Mouse (Mus musculus) telencephalon, adult 2 months (tissue): ENCODE results near the gene Syngr3.
"Not testable (repeated sequence)": the region's sequence is repeated elsewhere in the genome, so short reads cannot be mapped to it uniquely, and the experiment has no call there.

Experiments
- DNase-seq: peaks from one replicate; pipeline ENCODE4 v3.0.0-alpha.2; 2011; ENCODE audit warnings: low read depth, low spot score

Syngr3 gene

GRCm38 (mm10) chr17:24676877-24677276, 12.9 kb downstream of the Syngr3 start:
- no peak for DNase-seq

DNA sequence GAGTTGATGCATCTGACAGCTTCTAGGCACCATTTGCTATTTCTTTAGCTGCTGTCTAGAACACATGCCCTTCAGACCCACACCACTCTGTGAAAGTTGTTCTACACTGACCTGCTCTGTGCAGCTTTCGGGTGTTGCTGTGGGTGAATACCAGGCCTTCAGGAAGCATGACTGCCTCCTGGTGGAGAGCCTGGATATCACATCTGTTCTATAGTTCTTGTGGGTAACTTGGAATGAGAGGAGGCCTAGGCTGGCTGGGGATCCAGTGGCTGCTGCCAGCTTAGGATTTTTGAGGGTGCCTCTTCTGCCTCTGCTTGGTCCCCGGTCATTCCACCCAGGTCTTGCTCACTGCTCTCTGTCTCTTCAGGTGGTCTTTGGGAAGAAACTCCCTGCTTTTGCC, 13.6 kb downstream of the Syngr3 start:
- no peak for DNase-seq

- peak; percentile 74 for DNase-seq
Observed at GRCm38 (mm10) chr17:24674277-24674676, 15.5 kb downstream of the Syngr3 start.

- no peak for DNase-seq
Observed at GRCm38 (mm10) chr17:24672141-24672540, 17.6 kb downstream of the Syngr3 start.

DNA sequence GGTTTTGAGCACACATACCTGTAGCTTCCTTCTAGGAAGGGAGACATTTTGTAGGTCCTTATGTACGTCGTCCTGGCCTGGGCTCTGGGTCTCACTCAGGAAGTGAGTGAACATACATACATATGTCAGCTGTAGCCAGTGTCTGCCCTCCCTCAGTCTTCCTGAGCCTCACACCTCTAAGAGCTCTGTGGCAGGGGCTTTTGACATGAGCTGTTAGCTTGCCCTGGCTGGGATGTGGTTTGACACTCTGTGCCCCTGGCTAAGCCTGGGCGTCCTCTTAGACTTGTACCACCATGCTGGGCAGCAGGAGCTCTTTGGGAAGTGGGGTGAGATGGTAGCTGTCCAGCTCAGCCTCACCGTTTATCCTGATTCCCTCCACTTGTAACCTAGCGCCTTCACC, 18.4 kb downstream of the Syngr3 start:
- DNase-seq, result no peak

DNA sequence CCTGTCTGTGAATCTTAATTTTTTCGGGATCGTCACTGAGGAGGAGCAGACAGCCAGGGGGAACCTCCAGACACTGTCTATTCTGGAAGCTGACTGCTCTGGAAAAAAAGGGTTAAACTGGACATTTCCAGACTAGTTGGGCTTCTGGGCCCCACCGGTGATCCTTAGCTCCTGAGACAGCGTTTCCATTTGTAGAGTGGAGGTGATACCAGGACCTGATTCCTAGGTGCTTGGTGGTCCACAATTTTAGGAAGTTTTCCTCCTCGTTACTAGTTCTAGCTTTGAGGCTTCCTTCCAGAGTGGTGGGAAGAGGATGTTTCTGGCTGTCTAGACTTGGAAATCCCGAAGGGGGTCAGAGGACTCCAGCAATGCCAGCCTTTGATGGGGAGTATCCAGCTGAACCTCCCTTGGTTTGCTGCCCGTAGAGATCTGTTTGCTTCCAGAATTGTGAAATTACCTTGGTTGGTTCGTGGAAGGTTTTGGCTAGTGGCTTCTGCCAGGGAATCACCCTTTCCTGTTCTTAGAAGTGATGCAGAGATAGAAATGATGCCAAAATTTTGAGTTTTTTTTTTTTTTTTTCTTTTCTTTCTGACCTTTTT, 19.4 kb downstream of the Syngr3 start:
- no peak for DNase-seq

- DNase-seq, result peak; percentile 79
Observed at GRCm38 (mm10) chr17:24669545-24670245, 20.1 kb downstream of the Syngr3 start, which contains the start of gene Zfp598. Gene Zfp598 (plus strand): TSS chr17:24669687.

- not testable (repeated sequence) for DNase-seq
Observed at GRCm38 (mm10) chr17:24669214-24669544, 20.6 kb downstream of the Syngr3 start.

- DNase-seq, result no peak
Observed at GRCm38 (mm10) chr17:24667416-24667815, 22.3 kb downstream of the Syngr3 start.

DNA sequence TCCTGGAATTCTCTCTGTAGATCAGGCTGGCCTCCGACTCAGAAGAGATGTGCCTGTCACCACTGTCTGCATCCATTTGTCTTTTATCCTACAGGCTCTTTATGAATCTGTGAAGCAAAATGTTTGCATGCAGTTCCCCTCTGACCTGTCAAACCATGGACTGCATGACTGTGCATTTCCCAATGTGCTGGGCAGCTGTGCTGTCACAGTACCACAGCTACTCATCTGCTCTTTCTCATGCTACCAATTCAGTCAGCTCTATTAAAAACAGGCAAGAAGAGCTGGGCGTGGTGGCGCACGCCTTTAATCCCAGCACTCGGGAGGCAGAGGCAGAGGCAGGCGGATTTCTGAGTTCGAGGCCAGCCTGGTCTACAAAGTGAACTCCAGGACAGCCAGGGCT, 22.7 kb downstream of the Syngr3 start:
- DNase-seq, result not testable (repeated sequence)

GRCm38 (mm10) chr17:24658017-24658758, 31.6 kb downstream of the Syngr3 start, which contains the start of gene Npw:
Gene Npw (minus strand): TSS chr17:24658457.
- no peak for DNase-seq

- no peak for DNase-seq
Observed at GRCm38 (mm10) chr17:24654969-24655368, 34.8 kb downstream of the Syngr3 start.

GRCm38 (mm10) chr17:24653967-24654710, 35.6 kb downstream of the Syngr3 start:
- DNase-seq, result no peak

DNA sequence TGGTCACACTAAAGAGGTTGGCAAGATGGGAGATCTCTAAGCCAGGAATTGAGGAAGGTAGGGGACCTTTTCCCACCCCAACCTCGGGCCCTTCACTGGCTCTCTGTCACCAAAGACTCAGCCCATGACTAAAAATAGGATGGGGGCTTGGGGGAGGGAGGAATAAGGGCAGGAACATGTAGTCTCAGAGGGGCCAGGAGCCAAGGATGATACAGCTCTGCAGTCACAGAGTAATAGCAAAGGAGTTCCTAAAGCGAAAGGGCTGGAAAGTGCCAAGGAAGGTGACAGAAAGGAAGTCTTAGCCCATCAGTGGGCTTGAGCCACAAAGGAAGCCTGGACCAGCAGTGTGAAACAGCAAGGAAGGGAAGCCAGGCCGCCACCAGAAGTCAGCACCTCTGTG, 37.9 kb downstream of the Syngr3 start:
- DNase-seq, result no peak

GRCm38 (mm10) chr17:24650766-24651165, 39.0 kb downstream of the Syngr3 start:
- no peak for DNase-seq

DNA sequence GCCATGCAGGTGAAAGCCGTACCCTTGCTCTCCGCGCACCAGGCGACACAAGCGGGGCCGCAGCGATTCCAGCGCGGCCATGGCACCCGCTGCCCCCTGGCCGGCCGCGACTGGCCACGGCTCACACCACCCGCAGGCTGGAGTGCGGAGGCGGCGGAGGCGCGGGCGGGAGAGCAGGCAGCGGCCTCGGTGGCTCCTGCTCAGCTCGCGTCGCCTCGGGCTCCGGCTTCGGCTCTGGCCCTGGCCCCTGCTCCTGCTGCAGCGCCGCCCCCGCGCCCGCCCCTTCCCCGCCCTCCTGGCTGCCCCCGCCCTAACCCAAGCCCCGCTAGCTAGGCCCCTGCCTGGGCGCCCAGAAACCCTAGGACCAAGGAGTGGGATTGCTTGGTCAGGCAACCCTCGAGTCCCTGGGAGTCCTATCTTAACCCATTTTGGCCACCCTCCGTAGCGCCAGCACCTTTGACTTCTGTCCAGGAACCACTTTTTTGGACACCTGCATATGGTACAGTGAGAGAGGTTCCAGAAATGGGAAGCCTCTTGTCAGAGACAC, 39.6 kb downstream of the Syngr3 start, which contains the start of gene Slc9a3r2:
TSS of gene Slc9a3r2 (minus strand) at position 258 of the 547 bp plus-strand sequence.
- no peak for DNase-seq

GRCm38 (mm10) chr17:24649581-24650069, 40.1 kb downstream of the Syngr3 start:
- DNase-seq, result no peak

- DNase-seq, result no peak
Observed at GRCm38 (mm10) chr17:24648731-24649377, 40.9 kb downstream of the Syngr3 start.

GRCm38 (mm10) chr17:24647493-24647892, 42.3 kb downstream of the Syngr3 start:
- DNase-seq, result no peak

GRCm38 (mm10) chr17:24646381-24646780, 43.4 kb downstream of the Syngr3 start:
- DNase-seq, result no peak

DNA sequence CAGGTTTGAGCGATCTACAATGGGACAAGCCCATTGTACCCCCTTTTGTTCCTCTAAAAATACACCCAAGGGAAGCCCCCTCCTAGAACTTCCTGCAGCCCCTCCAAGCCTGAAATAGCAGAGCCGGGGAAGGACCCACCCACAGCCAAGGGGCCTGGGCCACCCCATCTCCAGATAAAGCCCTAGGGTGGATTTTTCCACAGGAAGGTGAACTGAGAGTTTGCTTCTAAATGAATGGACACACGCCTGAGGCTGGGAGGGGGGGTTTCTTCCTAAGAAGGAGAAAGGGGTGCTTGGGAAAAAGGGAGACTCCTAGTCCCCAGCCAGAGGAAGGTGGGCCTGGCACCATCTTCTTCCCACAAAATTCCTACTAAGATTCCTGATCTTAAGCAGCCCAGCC, 43.8 kb downstream of the Syngr3 start:
- DNase-seq, result no peak
